Mouse (Mus musculus): Measurements from ENCODE around the gene Ppp1r14c.

DNA sequence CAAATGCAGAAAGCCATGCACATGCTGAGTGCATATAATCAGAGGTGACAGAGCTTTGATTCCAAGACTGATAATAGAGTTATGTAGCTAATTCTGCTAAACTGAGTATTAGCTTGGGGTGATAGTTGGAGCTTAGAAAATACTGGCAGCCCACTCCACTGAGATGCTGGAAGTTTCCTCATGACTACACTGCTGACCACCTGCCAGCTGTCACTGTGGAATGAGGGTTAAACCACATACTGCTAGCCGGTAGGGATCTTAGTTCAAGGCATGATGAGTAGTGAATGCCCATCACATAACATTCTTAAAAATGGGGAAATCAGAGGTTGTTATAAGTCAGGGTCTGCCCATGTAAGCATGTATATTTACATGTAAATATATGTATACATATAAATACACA is 113.9 kb downstream of the Ppp1r14c start:
- TF ChIP-seq POLR2A (IDR thresholded peaks at IDR 0.05; ENCODE audit: borderline replicate concordance, insufficient read depth, low read length) = no peak
- no peak for TF ChIP-seq CTCF (IDR thresholded peaks at IDR 0.05; ENCODE audit: borderline replicate concordance, insufficient read depth, low read depth, low read length)
